Mouse (Mus musculus): ENCODE measurements around the gene Cnnm2.

GRCm38 (mm10) chr19:46863236-46863927 lies 102.0 kb downstream of the Cnnm2 start:
- TF ChIP-seq CTCF (IDR thresholded peaks at IDR 0.05; ENCODE audit: insufficient read depth, low read length) (no peak), POLR2A (IDR thresholded peaks at IDR 0.05; ENCODE audit: borderline replicate concordance, extremely low read depth, low read depth, low read length) (no peak)
